Mouse (Mus musculus) heart, embryonic 16.5 days (tissue): ENCODE data around the gene Shroom3. TPM values are rescaled to one million over a fixed set of nuclear protein-coding genes. Genes with fewer than 3 reads are reported as not detected.

ENCODE experiments used
- ATAC-seq: fragments of 200-750 bp; cut with Nextera tagmentation; replicated peaks from 2 replicates; pipeline ENCODE4 v1.8.0; 2017; ENCODE audit warnings: moderate number of reproducible peaks; ENCODE audit not compliant: insufficient read depth, low FRiP score; ENCODE audit errors: extremely low read depth
- H3K27ac ChIP-seq: fragments of 300-500 bp; sonication (generic); 2 replicates; pipeline ENCODE4 v1.5.1; 2014; ENCODE audit warnings: mild to moderate bottlenecking, low read length, control low read depth, moderate library complexity
- H3K27me3 ChIP-seq: fragments of 300-500 bp; sonication (generic); 2 replicates; pipeline ENCODE4 v1.6.1; 2014; ENCODE audit warnings: low read length, mixed read lengths; ENCODE audit not compliant: control insufficient read depth, insufficient read depth
- H3K36me3 ChIP-seq: fragments of 300-500 bp; sonication (generic); 2 replicates; pipeline ENCODE4 v1.6.1; 2014; ENCODE audit not compliant: control insufficient read depth, insufficient read depth
- H3K4me1 ChIP-seq: fragments of 300-500 bp; sonication (generic); 2 replicates; pipeline ENCODE4 v1.6.1; 2014; ENCODE audit warnings: low read length, mixed read lengths; ENCODE audit not compliant: control insufficient read depth, insufficient read depth
- H3K4me2 ChIP-seq: fragments of 300-500 bp; sonication (generic); 2 replicates; pipeline ENCODE4 v1.6.1; 2014; ENCODE audit warnings: low read depth, mild to moderate bottlenecking, control low read depth, low read length
- H3K4me3 ChIP-seq: fragments of 300-500 bp; sonication (generic); 2 replicates; pipeline ENCODE4 v1.5.1; 2014; ENCODE audit warnings: mild to moderate bottlenecking, control low read depth, low read length
- H3K9ac ChIP-seq: fragments of 300-500 bp; sonication (generic); 2 replicates; pipeline ENCODE4 v1.6.1; 2014; ENCODE audit warnings: low read length, control low read depth
- H3K9me3 ChIP-seq: fragments of 300-500 bp; sonication (generic); replicated peaks from 2 replicates; pipeline ENCODE4 v1.6.1; 2016; ENCODE audit warnings: low read length; ENCODE audit not compliant: control insufficient read depth
- WGBS: fragments of 180-500 bp; shearing (Covaris S2); extraction: QIAGEN DNeasy Blood & Tissue Kit; methylation state at CpG from one replicate; pipeline ENCODE4 v1.1.7; 2014; 5-methylcytosine and 5-hydroxymethylcytosine counted together
- polyA plus RNA-seq: library from polyadenylated mRNA; unstranded; fragments of >200 nt; fragmentation: Nextera tagmentation; extraction: Ambion mirVana; gene quantifications from 2 replicates; pipeline ENCODE4 v1.2.1, GENCODE M21; 2015

Shroom3 gene
- polyA plus RNA-seq, 1 experiment from 2014 or later: 11.7 TPM

GRCm38 (mm10) chr5:92692206-92693007 lies 9.2 kb downstream of the Shroom3 start:
- H3K4me2 ChIP-seq: no peak overlapping the region
- no peak for ATAC-seq
- H3K4me1 ChIP-seq: peaks cover 15% of the 10 kb centered on the region
- no peaks in the 10 kb centered on the region for H3K36me3 ChIP-seq
- no peak overlapping the region for H3K27ac ChIP-seq
- H3K9ac ChIP-seq: no peak overlapping the region
- H3K27me3 ChIP-seq: no peaks in the 10 kb centered on the region
- H3K9me3 ChIP-seq: no peaks in the 10 kb centered on the region
- 60% methylated on average over 16 of the region's 16 CpGs for WGBS
- no peak overlapping the region for H3K4me3 ChIP-seq

- H3K9me3 ChIP-seq: no peaks in the 10 kb centered on the region
- WGBS: 89% methylated on average over 3 of the region's 3 CpGs
- peak overlapping the region; percentile 78 for H3K27ac ChIP-seq
- no peak overlapping the region for H3K4me2 ChIP-seq
- no peaks in the 10 kb centered on the region for H3K27me3 ChIP-seq
- H3K9ac ChIP-seq: no peak overlapping the region
- peaks cover 23% of the 10 kb centered on the region for H3K4me1 ChIP-seq
- ATAC-seq: no peak
- H3K4me3 ChIP-seq: no peak overlapping the region
- H3K36me3 ChIP-seq: no peaks in the 10 kb centered on the region
These were observed 10.5 kb downstream of the Shroom3 start for GRCm38 (mm10) chr5:92693744-92694143.

- Histone ChIP-seq H3K27ac (peak overlapping the region; percentile 78), H3K9ac (no peak overlapping the region), H3K27me3 (no peaks in the 10 kb centered on the region), H3K9me3 (no peaks in the 10 kb centered on the region), H3K4me2 (peak overlapping the region; percentile 14; the same call in 1 of the 2 replicates), H3K4me1 (peaks cover 28% of the 10 kb centered on the region), H3K4me3 (no peak overlapping the region), H3K36me3 (no peaks in the 10 kb centered on the region)
- 58% methylated on average over 10 of the region's 10 CpGs for WGBS
- ATAC-seq: peak; percentile 81
These were observed 11.2 kb downstream of the Shroom3 start for GRCm38 (mm10) chr5:92694316-92694995.

- Histone ChIP-seq H3K4me1 (peaks cover 31% of the 10 kb centered on the region), H3K9ac (peak overlapping the region; percentile 56), H3K4me2 (peak overlapping the region; percentile 65), H3K27ac (no peak overlapping the region), H3K36me3 (no peaks in the 10 kb centered on the region), H3K4me3 (peak overlapping the region; percentile 22), H3K9me3 (no peaks in the 10 kb centered on the region), H3K27me3 (no peaks in the 10 kb centered on the region)
- ATAC-seq: no peak
- 5% methylated on average over 15 of the region's 15 CpGs for WGBS
These were observed 15.0 kb downstream of the Shroom3 start for GRCm38 (mm10) chr5:92698131-92698836.

GRCm38 (mm10) chr5:92698837-92699529 lies 15.7 kb downstream of the Shroom3 start:
- 19% methylated on average over 17 of the region's 17 CpGs for WGBS
- H3K9ac ChIP-seq: peak overlapping the region; percentile 26; the same call in 1 of the 2 replicates
- H3K4me2 ChIP-seq: peak overlapping the region; percentile 65
- H3K27me3 ChIP-seq: no peaks in the 10 kb centered on the region
- H3K4me1 ChIP-seq: peaks cover 30% of the 10 kb centered on the region
- H3K9me3 ChIP-seq: no peaks in the 10 kb centered on the region
- no peak for ATAC-seq
- H3K4me3 ChIP-seq: peak overlapping the region; percentile 22
- no peaks in the 10 kb centered on the region for H3K36me3 ChIP-seq
- no peak overlapping the region for H3K27ac ChIP-seq

GRCm38 (mm10) chr5:92701750-92702149 lies 18.5 kb downstream of the Shroom3 start:
- Histone ChIP-seq H3K4me2 (no peak overlapping the region), H3K9me3 (no peaks in the 10 kb centered on the region), H3K4me3 (no peak overlapping the region), H3K27ac (no peak overlapping the region), H3K4me1 (peaks cover 16% of the 10 kb centered on the region), H3K9ac (no peak overlapping the region), H3K36me3 (no peaks in the 10 kb centered on the region), H3K27me3 (no peaks in the 10 kb centered on the region)
- ATAC-seq: no peak
- WGBS: 44% methylated on average over 11 of the region's 11 CpGs

GRCm38 (mm10) chr5:92703671-92704070 lies 20.4 kb downstream of the Shroom3 start:
- H3K4me3 ChIP-seq: no peak overlapping the region
- 86% methylated on average over 8 of the region's 8 CpGs for WGBS
- H3K27ac ChIP-seq: no peak overlapping the region
- no peaks in the 10 kb centered on the region for H3K9me3 ChIP-seq
- H3K4me2 ChIP-seq: no peak overlapping the region
- H3K27me3 ChIP-seq: no peaks in the 10 kb centered on the region
- peaks cover 8% of the 10 kb centered on the region for H3K4me1 ChIP-seq
- ATAC-seq: no peak
- H3K9ac ChIP-seq: no peak overlapping the region
- no peaks in the 10 kb centered on the region for H3K36me3 ChIP-seq

- H3K27ac ChIP-seq: no peak overlapping the region
- H3K36me3 ChIP-seq: no peaks in the 10 kb centered on the region
- no peak for ATAC-seq
- H3K27me3 ChIP-seq: no peaks in the 10 kb centered on the region
- H3K4me1 ChIP-seq: no peaks in the 10 kb centered on the region
- no peak overlapping the region for H3K9ac ChIP-seq
- H3K9me3 ChIP-seq: no peaks in the 10 kb centered on the region
- H3K4me3 ChIP-seq: no peak overlapping the region
- H3K4me2 ChIP-seq: no peak overlapping the region
- 47% methylated on average over 7 of the region's 7 CpGs for WGBS
These were observed 24.8 kb downstream of the Shroom3 start for GRCm38 (mm10) chr5:92707921-92708491.
